In genomic region chr1:121377410-121377809, GRCm38 (mm10) we compare ENCODE assay signal across 23 mouse cellular contexts. TPM values are rescaled to one million over a fixed set of nuclear protein-coding genes. Genes with fewer than 3 reads are reported as not detected.
A peak's percentile ranks its signal among the peaks of the same experiment; 100 is the strongest.
DNase-seq lines count a peak whose midpoint lies in the region; TF ChIP-seq lines count a peak whose summit lies in the region.
"Had no signal": no experiment of that assay in that cellular context is flagged by ENCODE, and none has a peak within 500 bp of the region (broad histone marks: within the 10 kb centered on the region; RNA-seq: fewer than 3 reads in every experiment).

No protein-coding gene starts in this region.

- no peak overlapping the region for H3K4me3 ChIP-seq in myocyte
- H3K4me3 ChIP-seq: gastrocnemius, adult 2 months; heart, embryonic 13.5 days had no signal

- peak; percentile 15 to 28 for DNase-seq in adrenal gland, adult (ENCODE audit: inconsistent age in 2 of 2, low spot score in 1 of 2)
- no peak for DNase-seq in adrenal gland, adult 18-20 months (ENCODE audit: low spot score in 2 of 2)
- DNase-seq in 416B (ENCODE audit: low read depth) (peak; percentile 8), NIH3T3 (ENCODE audit: low read depth) (peak; percentile 82)
- DNase-seq in spleen, adult 18-20 months, result no peak
- DNase-seq in thymus, postnatal 4 days, result no peak
- DNase-seq in kidney, postnatal 36 days, result no peak
- DNase-seq: adrenal gland, adult 8-10 months; adrenal gland, postnatal 25 days; cerebellum, adult 18-20 months; cerebellum, adult 9-10 months; cerebellum, postnatal 14 days; forebrain, postnatal 0 days; gastrocnemius, adult 2 months; gastrocnemius, postnatal 14 days; heart, adult 18-20 months; heart, postnatal 14 days; heart, postnatal 4 days had no signal

- no peak overlapping the region for H3ac ChIP-seq in myocyte (ENCODE audit: control insufficient read depth, insufficient read length)

- H3K79me2 ChIP-seq in myocyte (ENCODE audit: control insufficient read depth, insufficient read depth), result no peaks in the 10 kb centered on the region

- no peak for TF ChIP-seq POLR2A in myocyte (IDR thresholded peaks at IDR 0.05; ENCODE audit: insufficient read length, low read depth)

- H3K36me3 ChIP-seq in myocyte (ENCODE audit: control insufficient read depth, insufficient read depth), result no peaks in the 10 kb centered on the region
- H3K36me3 ChIP-seq: G1E; heart, embryonic 13.5 days had no signal

- no peaks in the 10 kb centered on the region for H3K27me3 ChIP-seq in myocyte (ENCODE audit: control insufficient read depth, insufficient read depth, insufficient read length)
- H3K27me3 ChIP-seq: CH12.LX; heart, embryonic 13.5 days had no signal

- peak overlapping the region; percentile 75 for H3K4me2 ChIP-seq in myocyte (ENCODE audit: low read depth)
- H3K4me2 ChIP-seq: heart, embryonic 13.5 days; hindbrain, embryonic 14.5 days had no signal

TF ChIP-seq in myocyte, 11 proteins besides CTCF, POLR2A, EP300 and RAD21:
- TF ChIP-seq MYOG (IDR thresholded peaks at IDR 0.05; ENCODE audit: control insufficient read depth in 1 of 3, insufficient read depth in 1 of 3, insufficient read length in 2 of 3, low read depth in 2 of 3) (no peak), MYOD1 (IDR thresholded peaks at IDR 0.05; ENCODE audit: control insufficient read depth in 1 of 3, insufficient read length in 2 of 3, low read depth in 2 of 3) (peak in 2 of 3 experiments; percentile 26 to 61), TCF12 (IDR thresholded peaks at IDR 0.05; ENCODE audit: insufficient read depth, poor library complexity, severe bottlenecking) (no peak)
TF ChIP-seq in myocyte: peak in this region for 1.

RNA-seq across cellular contexts. Expression of gene Insig2, which starts 45.0 kb away (rescaled TPM):
- total RNA-seq in adrenal gland, adult 18-20 months (2021), result 10 to 100 TPM; 49.3 to 61.4 TPM
- 46.1 TPM for polyA plus RNA-seq in myocyte (2012; fragmentation: generic; extraction: Trizol)

RNA-seq across cellular contexts. Expression of gene Ccdc93, which starts 53.4 kb away (rescaled TPM):
- 10 to 100 TPM; 22.9 to 23.5 TPM for total RNA-seq in adrenal gland, adult 18-20 months (2021)
- 5.2 TPM for polyA plus RNA-seq in myocyte (2012; fragmentation: generic; extraction: Trizol)

Comparison
In these comparisons a context has a peak if more than half of its experiments do, and no peak if none do; other contexts are left out.
1. DNase-seq: peak in adrenal gland, adult (2 of 2), 416B (single experiment) and NIH3T3 (single experiment); none in adrenal gland, adult 18-20 months (0 of 2), spleen, adult 18-20 months (0 of 2), thymus, postnatal 4 days (single experiment) and kidney, postnatal 36 days (0 of 2).